Mouse (Mus musculus) stomach, postnatal 0 days (tissue): ENCODE measurements around the gene Specc1. TPM values are rescaled to one million over a fixed set of nuclear protein-coding genes. Genes with fewer than 3 reads are reported as not detected.

ENCODE experiments used
- ATAC-seq: fragments of 200-750 bp; cut with Nextera tagmentation; 2 replicates; pipeline ENCODE4 v1.8.0; 2017; ENCODE audit not compliant: low FRiP score, low TSS enrichment
- DNase-seq: peaks from one replicate; pipeline ENCODE4 v3.0.0-alpha.2; 2016; ENCODE audit warnings: low spot score
- H3K27ac ChIP-seq: fragments of 300-500 bp; sonication (generic); replicated peaks from 2 replicates; pipeline ENCODE4 v1.5.1; 2014; ENCODE audit warnings: mild to moderate bottlenecking, control low read depth
- H3K27me3 ChIP-seq: fragments of 300-500 bp; sonication (generic); 2 replicates; pipeline ENCODE4 v1.6.1; 2014; ENCODE audit warnings: low read length; ENCODE audit not compliant: control insufficient read depth, insufficient read depth
- H3K36me3 ChIP-seq: fragments of 300-500 bp; sonication (generic); 2 replicates; pipeline ENCODE4 v1.6.1; 2014; ENCODE audit warnings: low read length, mixed read lengths; ENCODE audit not compliant: control insufficient read depth, insufficient read depth
- H3K4me1 ChIP-seq: fragments of 300-500 bp; sonication (generic); replicated peaks from 2 replicates; pipeline ENCODE4 v1.6.1; 2014; ENCODE audit warnings: antibody characterized with exemption; ENCODE audit not compliant: control insufficient read depth, insufficient read depth
- H3K4me2 ChIP-seq: fragments of 300-500 bp; sonication (generic); replicated peaks from 2 replicates; pipeline ENCODE4 v1.6.1; 2014; ENCODE audit warnings: low read depth, mild to moderate bottlenecking, control low read depth, moderate library complexity
- H3K4me3 ChIP-seq: fragments of 300-500 bp; sonication (generic); 2 replicates; pipeline ENCODE4 v1.5.1; 2014; ENCODE audit warnings: low read depth, low read length, control low read depth
- H3K9ac ChIP-seq: fragments of 300-500 bp; sonication (generic); 2 replicates; pipeline ENCODE4 v1.6.1; 2014; ENCODE audit warnings: mild to moderate bottlenecking, low read length, control low read depth, mixed read lengths
- H3K9me3 ChIP-seq: fragments of 300-500 bp; sonication (generic); 2 replicates; pipeline ENCODE4 v1.6.1; 2016; ENCODE audit warnings: low read length; ENCODE audit not compliant: control insufficient read depth
- CTCF ChIP-seq: IDR thresholded peaks from 2 replicates; pipeline ENCODE4 v1.5.1; 2016; ENCODE audit warnings: antibody characterized with exemption, low read depth, mild to moderate bottlenecking, moderate library complexity
- EP300 ChIP-seq: optimal IDR thresholded peaks from 2 replicates; pipeline ENCODE3; 2016; ENCODE audit warnings: antibody characterized with exemption
- WGBS: fragments of 180-500 bp; shearing (Covaris S2); extraction: QIAGEN DNeasy Blood & Tissue Kit; methylation state at CpG from one replicate; pipeline ENCODE4 v1.1.7; 2014; 5-methylcytosine and 5-hydroxymethylcytosine counted together
- polyA plus RNA-seq: library from polyadenylated mRNA; unstranded; fragments of >200 nt; fragmentation: Nextera tagmentation; extraction: Ambion mirVana; gene quantifications from 2 replicates; pipeline ENCODE4 v1.2.1, GENCODE M21; 2015

Gene Specc1
- polyA plus RNA-seq, 1 experiment from 2014 or later, result 3.2 TPM

DNA sequence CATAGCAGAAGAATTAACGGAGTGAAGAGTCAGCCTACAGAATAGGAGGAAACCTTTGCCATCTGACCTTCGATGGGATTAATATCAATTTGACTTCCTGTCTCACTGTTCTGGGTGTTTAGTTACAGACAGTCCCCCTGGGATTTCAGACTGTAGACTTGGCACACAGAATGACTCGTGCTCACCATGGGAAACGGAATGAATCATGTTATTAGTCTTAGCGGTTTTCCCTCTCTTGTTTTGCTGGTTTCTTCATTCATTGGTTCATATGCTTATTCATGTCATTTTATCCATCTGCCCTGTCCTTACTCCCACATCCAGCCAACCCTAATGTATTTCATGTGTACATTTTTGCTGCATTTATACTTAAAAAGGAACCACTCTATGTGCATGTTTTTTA is 14.3 kb downstream of the Specc1 start:
- H3K4me1 ChIP-seq, result no peaks in the 10 kb centered on the region
- TF ChIP-seq CTCF (no peak), EP300 (no peak)
- no peak overlapping the region for H3K4me3 ChIP-seq
- no peak overlapping the region for H3K4me2 ChIP-seq
- 37% methylated on average over 5 of the region's 5 CpGs for WGBS
- DNase-seq, result no peak
- no peak overlapping the region for H3K9ac ChIP-seq
- no peak for ATAC-seq
- no peak overlapping the region for H3K27ac ChIP-seq
- H3K27me3 ChIP-seq, result no peaks in the 10 kb centered on the region
- no peaks in the 10 kb centered on the region for H3K36me3 ChIP-seq
- no peaks in the 10 kb centered on the region for H3K9me3 ChIP-seq

DNA sequence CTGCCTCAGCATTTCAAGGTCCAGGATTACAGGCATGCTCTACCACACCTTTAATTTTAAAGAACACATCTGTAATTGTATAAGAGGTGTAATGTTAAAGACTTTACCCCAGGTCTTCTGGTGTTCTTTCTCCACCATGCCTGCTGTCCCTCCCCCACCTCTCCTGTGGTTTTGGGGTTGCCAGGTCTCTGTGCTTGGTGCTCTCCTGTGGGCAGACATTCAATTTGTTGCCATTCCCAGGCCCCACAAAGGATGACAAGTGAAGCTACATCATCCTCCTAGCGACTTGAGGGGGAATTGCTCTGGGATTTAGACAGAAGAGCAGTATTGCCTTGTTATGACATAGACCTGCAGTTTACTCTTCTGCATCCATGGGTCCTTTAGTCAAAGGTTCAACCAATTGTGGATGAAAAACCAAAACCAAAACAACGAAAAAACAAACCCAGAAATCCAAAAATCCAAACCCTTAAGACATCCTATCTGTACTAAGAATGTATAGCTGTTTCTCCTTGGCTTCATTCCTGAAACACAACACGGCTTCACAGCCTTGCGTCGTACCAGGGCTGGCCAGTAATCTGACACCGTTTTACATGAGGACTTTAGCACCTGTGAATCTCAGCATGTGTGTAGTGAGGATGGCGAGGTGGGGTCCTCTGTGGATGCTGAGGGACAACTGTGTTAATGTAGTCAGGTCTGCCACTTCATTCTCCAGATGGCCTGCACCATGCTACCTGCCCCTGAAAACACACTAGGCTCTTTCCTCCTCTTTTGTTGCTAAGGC is 15.1 kb downstream of the Specc1 start:
- no peaks in the 10 kb centered on the region for H3K9me3 ChIP-seq
- WGBS, result 44% methylated on average over 7 of the region's 7 CpGs
- no peaks in the 10 kb centered on the region for H3K4me1 ChIP-seq
- no peaks in the 10 kb centered on the region for H3K36me3 ChIP-seq
- DNase-seq (no peak), ATAC-seq (no peak)
- TF ChIP-seq EP300, result no peak
- no peak for TF ChIP-seq CTCF
- no peaks in the 10 kb centered on the region for H3K27me3 ChIP-seq
- no peak overlapping the region for H3K4me3 ChIP-seq
- H3K27ac ChIP-seq, result no peak overlapping the region
- H3K4me2 ChIP-seq, result no peak overlapping the region
- H3K9ac ChIP-seq, result no peak overlapping the region

DNA sequence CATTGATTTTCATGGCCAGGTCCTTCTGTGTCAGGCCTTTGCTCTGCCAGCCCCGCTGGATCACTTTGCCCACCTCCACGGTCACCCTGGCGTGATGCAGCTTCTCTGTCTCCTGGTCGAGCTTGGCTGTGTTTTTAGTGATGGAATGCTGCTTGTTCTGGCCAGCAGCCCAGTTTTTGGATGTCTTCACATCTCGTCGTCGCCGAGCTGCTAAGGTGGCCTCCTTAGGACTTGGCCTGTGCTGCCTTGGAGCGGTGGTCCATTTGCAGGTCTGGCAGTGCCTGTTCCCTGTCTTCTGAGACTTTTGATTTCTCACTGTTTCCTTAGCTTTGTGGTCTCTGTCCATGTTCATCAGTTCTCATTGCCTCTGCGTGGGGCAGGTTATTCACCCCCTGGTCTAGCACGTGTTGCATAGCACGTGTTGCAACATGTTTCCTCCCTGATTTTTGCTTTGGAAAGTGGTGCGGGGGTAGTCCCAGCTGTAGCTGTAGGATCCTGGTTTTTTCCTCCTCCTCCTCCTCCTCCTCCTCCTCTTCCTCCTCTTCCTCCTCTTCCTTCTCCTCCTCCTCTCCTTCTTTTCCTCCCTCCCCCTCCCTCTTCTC is 17.6 kb downstream of the Specc1 start:
- TF ChIP-seq CTCF, result no peak
- no peak for TF ChIP-seq EP300
- Histone ChIP-seq H3K27me3 (no peaks in the 10 kb centered on the region), H3K9me3 (no peaks in the 10 kb centered on the region), H3K4me3 (no peak overlapping the region), H3K36me3 (no peaks in the 10 kb centered on the region), H3K4me2 (no peak overlapping the region), H3K9ac (no peak overlapping the region), H3K27ac (no peak overlapping the region), H3K4me1 (no peaks in the 10 kb centered on the region)
- WGBS, result 42% methylated on average over 13 of the region's 13 CpGs
- ATAC-seq (no peak), DNase-seq (no peak)

DNA sequence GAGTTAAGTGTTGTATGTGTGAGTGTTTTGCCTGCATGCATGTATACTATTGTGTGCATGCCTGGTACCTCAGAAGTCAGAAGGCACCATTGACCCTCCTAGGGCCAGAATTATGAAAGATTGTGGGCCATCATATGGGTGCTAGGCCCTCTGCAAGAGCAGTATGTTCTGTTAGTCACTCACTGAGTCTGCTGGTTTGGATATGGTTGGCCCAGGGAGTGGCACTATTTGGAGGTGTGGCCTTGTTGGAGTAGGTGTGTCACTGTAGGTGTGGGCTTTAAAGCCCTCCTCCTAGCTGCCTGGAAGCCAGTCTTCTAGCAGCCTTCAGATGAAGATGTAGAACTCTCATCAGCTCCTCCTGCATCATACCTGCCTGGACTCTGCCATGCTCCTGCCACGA is 19.2 kb downstream of the Specc1 start:
- Histone ChIP-seq H3K4me3 (no peak overlapping the region), H3K4me1 (no peaks in the 10 kb centered on the region), H3K9ac (no peak overlapping the region), H3K27me3 (no peaks in the 10 kb centered on the region), H3K9me3 (no peaks in the 10 kb centered on the region), H3K36me3 (no peaks in the 10 kb centered on the region), H3K27ac (no peak overlapping the region), H3K4me2 (no peak overlapping the region)
- ATAC-seq, result no peak
- 74% methylated on average over 1 of the region's 1 CpGs for WGBS
- TF ChIP-seq EP300 (no peak), CTCF (no peak)
- peak; percentile 37 for DNase-seq

DNA sequence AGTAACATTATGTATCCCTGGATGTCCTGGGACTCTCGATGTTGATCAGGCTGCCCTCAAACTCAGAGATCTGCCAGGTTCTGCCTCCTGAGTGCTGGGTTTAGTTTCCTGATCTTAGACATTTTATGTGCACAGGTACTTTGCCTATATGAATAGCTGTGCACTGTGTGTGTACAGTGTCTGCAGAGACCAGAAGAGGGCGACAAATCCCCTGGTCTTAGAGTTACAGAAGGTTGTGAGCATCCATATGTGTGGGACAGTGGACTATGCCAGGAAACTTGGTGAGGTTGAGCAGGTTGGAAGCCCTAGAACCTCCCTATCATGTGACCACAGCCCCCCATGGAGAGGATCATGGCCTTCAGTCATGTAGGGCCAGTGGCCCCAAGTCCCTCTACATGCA is 24.7 kb downstream of the Specc1 start:
- no peak for ATAC-seq
- Histone ChIP-seq H3K4me2 (no peak overlapping the region), H3K36me3 (no peaks in the 10 kb centered on the region), H3K4me1 (no peaks in the 10 kb centered on the region), H3K4me3 (no peak overlapping the region), H3K9me3 (no peaks in the 10 kb centered on the region), H3K27me3 (no peaks in the 10 kb centered on the region), H3K9ac (no peak overlapping the region), H3K27ac (no peak overlapping the region)
- no peak for TF ChIP-seq EP300
- peak; percentile 32 for TF ChIP-seq CTCF
- 75% methylated on average over 2 of the region's 2 CpGs for WGBS
- DNase-seq, result no peak

DNA sequence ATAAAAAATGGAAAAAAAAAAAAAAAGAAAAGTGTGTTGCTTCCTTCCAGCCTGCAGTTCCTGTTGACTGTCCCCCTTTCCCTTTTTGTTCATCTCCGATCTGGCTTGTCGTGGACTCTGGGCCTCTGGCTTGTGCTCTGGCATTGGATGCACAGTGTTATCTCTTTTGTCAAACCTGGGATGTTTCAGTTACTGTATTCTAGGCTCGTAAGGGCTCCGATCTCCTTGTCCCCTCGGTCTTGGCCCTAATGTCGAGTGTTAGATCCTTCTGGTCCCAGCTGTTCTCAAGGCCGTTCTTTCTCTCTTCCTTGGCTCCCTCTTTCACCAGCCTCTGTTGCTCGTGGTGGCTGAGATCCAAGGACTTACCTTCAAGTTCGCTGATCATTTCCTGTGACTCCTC is 26.3 kb downstream of the Specc1 start:
- no peaks in the 10 kb centered on the region for H3K4me1 ChIP-seq
- no peak overlapping the region for H3K4me2 ChIP-seq
- H3K9ac ChIP-seq, result no peak overlapping the region
- H3K9me3 ChIP-seq, result no peaks in the 10 kb centered on the region
- ATAC-seq, result no peak
- H3K4me3 ChIP-seq, result no peak overlapping the region
- H3K27ac ChIP-seq, result no peak overlapping the region
- H3K36me3 ChIP-seq, result no peaks in the 10 kb centered on the region
- no peak for TF ChIP-seq EP300
- no peak for TF ChIP-seq CTCF
- WGBS, result 67% methylated on average over 9 of the region's 9 CpGs
- DNase-seq, result no peak
- H3K27me3 ChIP-seq, result no peaks in the 10 kb centered on the region
